Mouse (Mus musculus): ENCODE measurements around the gene Cisd2. TPM values are rescaled to one million over a fixed set of nuclear protein-coding genes. Genes with fewer than 3 reads are reported as not detected.

Cisd2 gene
- total RNA-seq, 2 experiments from 2014 or later = 41.5 to 45.4 TPM

GRCm38 (mm10) chr3:135417799-135418198 is 5.9 kb downstream of the Cisd2 start:
- no peak for ATAC-seq (replicated peaks; ENCODE audit: low FRiP score, low TSS enrichment, poor library complexity, severe bottlenecking)

GRCm38 (mm10) chr3:135417245-135417644 is 6.5 kb downstream of the Cisd2 start:
- ATAC-seq (replicated peaks; ENCODE audit: low FRiP score, low TSS enrichment, poor library complexity, severe bottlenecking) = no peak; the same call in 1 of the 2 replicates

GRCm38 (mm10) chr3:135411824-135412223 is 11.9 kb downstream of the Cisd2 start:
- no peak; the same call in 1 of the 2 replicates for ATAC-seq (replicated peaks; ENCODE audit: low FRiP score, low TSS enrichment, poor library complexity, severe bottlenecking)

- ATAC-seq (replicated peaks; ENCODE audit: low FRiP score, low TSS enrichment, poor library complexity, severe bottlenecking) = no peak
These were observed 12.7 kb downstream of the Cisd2 start for GRCm38 (mm10) chr3:135411056-135411455.

- no peak for ATAC-seq (replicated peaks; ENCODE audit: low FRiP score, low TSS enrichment, poor library complexity, severe bottlenecking)
These were observed 14.5 kb downstream of the Cisd2 start for GRCm38 (mm10) chr3:135409219-135409618.

GRCm38 (mm10) chr3:135407351-135407750 is 16.4 kb downstream of the Cisd2 start:
- ATAC-seq (replicated peaks; ENCODE audit: low FRiP score, low TSS enrichment, poor library complexity, severe bottlenecking) = no peak

- ATAC-seq (replicated peaks; ENCODE audit: low FRiP score, low TSS enrichment, poor library complexity, severe bottlenecking) = no peak
These were observed 19.1 kb downstream of the Cisd2 start for GRCm38 (mm10) chr3:135404599-135404998.

GRCm38 (mm10) chr3:135403856-135404255 is 19.9 kb downstream of the Cisd2 start:
- no peak for ATAC-seq (replicated peaks; ENCODE audit: low FRiP score, low TSS enrichment, poor library complexity, severe bottlenecking)

GRCm38 (mm10) chr3:135403211-135403610 is 20.5 kb downstream of the Cisd2 start:
- no peak for ATAC-seq (replicated peaks; ENCODE audit: low FRiP score, low TSS enrichment, poor library complexity, severe bottlenecking)

- ATAC-seq (replicated peaks; ENCODE audit: low FRiP score, low TSS enrichment, poor library complexity, severe bottlenecking) = peak; percentile 90
These were observed 21.5 kb downstream of the Cisd2 start for GRCm38 (mm10) chr3:135402201-135402658.

- ATAC-seq (replicated peaks; ENCODE audit: low FRiP score, low TSS enrichment, poor library complexity, severe bottlenecking) = no peak
These were observed 26.6 kb downstream of the Cisd2 start for GRCm38 (mm10) chr3:135397112-135397511.

GRCm38 (mm10) chr3:135396081-135396480 is 27.6 kb downstream of the Cisd2 start:
- ATAC-seq (replicated peaks; ENCODE audit: low FRiP score, low TSS enrichment, poor library complexity, severe bottlenecking) = no peak

GRCm38 (mm10) chr3:135395085-135395484 is 28.6 kb downstream of the Cisd2 start:
- ATAC-seq (replicated peaks; ENCODE audit: low FRiP score, low TSS enrichment, poor library complexity, severe bottlenecking) = no peak

- no peak for ATAC-seq (replicated peaks; ENCODE audit: low FRiP score, low TSS enrichment, poor library complexity, severe bottlenecking)
These were observed 30.5 kb downstream of the Cisd2 start for GRCm38 (mm10) chr3:135393186-135393585.

- peak; percentile 87 for ATAC-seq (replicated peaks; ENCODE audit: low FRiP score, low TSS enrichment, poor library complexity, severe bottlenecking)
These were observed 43.9 kb downstream of the Cisd2 start for GRCm38 (mm10) chr3:135379868-135380267.

GRCm38 (mm10) chr3:135377445-135377844 is 46.3 kb downstream of the Cisd2 start:
- ATAC-seq (replicated peaks; ENCODE audit: low FRiP score, low TSS enrichment, poor library complexity, severe bottlenecking) = no peak

- ATAC-seq (replicated peaks; ENCODE audit: low FRiP score, low TSS enrichment, poor library complexity, severe bottlenecking) = no peak
These were observed 47.9 kb downstream of the Cisd2 start for GRCm38 (mm10) chr3:135375836-135376235.

GRCm38 (mm10) chr3:135357394-135357793 is 66.3 kb downstream of the Cisd2 start:
- ATAC-seq (replicated peaks; ENCODE audit: low FRiP score, low TSS enrichment, poor library complexity, severe bottlenecking) = no peak

Data from megakaryocyte-erythroid progenitor cell, adult 5-6 weeks (primary cell).